Mouse (Mus musculus) urinary bladder, postnatal 10 days (tissue): Measurements from ENCODE around the gene Ptprd.
"Not testable (repeated sequence)": the region's sequence is repeated elsewhere in the genome, so short reads cannot be mapped to it uniquely, and the experiment has no call there.

Experiments used
- DNase-seq: peaks from one replicate; pipeline ENCODE4 v3.0.0; 2022; ENCODE audit warnings: low spot score

Gene Ptprd

DNA sequence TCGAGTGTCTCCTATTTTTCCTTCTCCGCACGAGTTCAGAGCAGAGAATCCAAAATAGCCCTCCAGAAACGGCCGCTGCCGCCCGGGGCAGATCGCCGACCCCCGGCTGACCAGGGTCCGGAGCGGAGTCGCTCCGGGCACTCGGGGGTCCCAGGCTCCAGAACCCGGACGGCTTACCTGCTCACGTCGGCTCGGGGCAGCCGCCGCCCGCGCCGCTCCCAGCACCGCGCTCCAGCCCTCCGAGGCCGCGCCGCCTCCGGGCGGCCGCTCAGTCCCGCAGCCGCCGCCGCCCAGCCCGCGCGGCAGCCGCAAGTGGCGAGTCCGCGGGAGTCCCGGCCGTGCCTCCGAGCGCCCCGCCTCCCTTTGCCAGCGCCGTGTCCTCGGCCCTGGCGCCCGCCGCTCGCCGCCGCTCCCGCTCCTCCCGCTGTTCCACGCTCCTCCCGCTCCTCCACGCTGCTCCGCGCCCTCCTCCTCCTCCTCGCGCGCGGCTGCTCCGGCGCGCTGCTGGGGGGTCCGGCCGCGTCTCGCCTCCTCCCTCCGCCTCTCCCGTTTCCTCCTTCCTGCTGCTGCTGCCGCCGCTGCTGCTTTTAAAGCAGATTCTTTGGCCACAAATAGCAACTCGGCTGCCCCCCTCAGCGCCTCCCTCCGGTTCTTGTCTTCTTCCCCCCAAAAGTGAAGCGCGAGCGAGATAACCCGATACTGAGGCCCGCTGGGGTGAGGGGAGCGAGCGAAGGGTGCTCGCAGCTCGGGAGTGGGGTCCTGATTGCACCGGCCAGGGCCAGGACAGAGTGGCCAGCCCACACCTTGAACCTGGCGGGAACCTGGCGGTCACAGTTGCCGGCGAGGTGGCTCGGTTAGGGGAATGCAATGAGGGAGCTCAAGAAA is 1762.1 kb downstream of the Ptprd start:
- DNase-seq, result peak; percentile 13

DNA sequence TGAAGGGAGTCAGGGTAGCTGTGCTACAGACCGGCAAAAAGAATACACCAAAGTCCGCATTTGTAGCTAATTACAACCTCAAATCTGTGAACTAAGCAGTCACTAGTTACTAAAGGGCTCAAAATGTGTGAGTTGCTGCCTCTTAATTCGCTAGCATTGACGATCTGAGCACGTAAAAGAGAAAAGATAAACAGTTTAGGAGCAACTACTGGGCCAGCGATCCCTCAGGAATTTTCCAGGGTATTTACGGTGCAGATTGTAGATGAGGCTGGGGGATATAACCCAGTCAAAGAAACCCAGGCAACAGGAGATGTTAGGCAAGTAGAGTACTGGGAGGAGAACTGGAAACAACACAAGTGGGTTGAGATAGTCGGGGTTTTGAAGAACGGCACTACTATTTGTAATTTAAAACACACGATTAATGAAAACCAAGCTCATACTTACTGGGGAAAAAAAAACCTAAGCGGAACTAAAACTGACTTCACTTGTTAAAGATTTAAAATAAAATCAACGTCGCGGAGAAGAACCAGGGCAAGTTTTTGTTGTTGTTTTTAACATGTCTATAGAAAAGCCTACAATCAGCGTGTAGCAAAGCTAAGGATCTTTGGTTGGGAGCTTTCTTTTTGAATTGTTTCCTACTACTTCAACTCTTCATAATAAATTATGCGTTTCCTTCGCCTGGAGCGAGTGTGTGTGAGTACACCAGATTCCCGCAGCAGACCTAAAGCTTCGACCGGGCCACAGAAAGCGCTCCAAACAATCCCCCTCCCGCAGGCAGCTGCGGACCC is 1762.9 kb downstream of the Ptprd start:
- DNase-seq, result no peak

DNA sequence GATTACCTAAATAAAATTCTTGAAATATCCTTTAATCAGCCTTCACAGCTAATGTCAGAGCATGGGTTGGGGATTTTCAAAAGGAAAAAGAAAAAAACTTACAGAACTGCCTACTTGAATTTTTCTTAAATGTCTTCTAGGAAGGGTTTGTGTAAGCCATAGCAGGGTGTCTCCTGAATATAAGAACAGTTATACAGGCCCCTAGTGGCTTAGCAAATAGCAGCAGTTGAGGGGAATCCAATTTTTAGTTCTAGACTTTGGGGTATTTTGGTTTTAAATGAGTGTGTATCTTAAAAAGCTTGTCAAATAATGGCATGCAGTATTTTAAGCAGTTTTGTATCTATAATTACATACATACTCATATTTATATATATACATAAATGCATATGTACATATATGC is 1764.4 kb downstream of the Ptprd start:
- DNase-seq, result no peak

DNA sequence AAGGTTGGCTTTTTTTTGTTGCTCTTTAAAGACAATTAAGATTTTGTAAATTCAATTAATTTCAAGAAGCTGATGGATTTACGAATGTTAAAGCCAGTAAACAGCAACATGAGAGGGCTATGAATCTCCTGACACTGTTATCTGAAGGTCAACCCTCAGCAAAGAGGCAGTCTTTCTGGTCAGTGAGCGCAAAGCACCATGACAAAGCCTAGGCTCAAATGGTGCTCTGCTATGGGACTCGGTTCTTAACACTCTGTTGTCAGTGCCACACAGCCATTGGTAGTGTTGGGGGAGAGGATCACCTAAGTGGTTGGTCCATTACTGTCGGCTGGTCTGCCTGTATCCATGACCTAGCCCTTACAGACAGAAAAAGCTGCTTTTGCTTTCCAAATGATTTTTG is 1767.0 kb downstream of the Ptprd start:
- no peak for DNase-seq

DNA sequence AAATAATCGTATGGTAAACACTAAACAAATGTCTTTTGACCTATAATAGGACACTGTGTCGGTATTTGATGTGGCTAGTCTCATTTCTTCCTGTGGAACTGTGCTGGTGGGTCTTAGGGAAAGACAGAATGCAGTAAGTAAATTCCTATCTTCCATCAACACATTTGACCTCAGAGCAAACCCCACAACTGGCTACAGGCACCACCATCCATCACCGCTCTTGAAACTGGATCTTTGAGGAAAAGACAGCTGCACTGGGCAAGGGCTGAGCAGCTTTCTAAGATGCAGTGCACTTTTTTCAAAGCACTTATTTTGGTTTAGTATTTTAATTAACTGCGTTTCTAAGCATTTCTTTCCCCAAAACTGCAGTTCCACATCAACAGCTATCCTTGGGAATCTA is 1768.2 kb downstream of the Ptprd start:
- no peak for DNase-seq

DNA sequence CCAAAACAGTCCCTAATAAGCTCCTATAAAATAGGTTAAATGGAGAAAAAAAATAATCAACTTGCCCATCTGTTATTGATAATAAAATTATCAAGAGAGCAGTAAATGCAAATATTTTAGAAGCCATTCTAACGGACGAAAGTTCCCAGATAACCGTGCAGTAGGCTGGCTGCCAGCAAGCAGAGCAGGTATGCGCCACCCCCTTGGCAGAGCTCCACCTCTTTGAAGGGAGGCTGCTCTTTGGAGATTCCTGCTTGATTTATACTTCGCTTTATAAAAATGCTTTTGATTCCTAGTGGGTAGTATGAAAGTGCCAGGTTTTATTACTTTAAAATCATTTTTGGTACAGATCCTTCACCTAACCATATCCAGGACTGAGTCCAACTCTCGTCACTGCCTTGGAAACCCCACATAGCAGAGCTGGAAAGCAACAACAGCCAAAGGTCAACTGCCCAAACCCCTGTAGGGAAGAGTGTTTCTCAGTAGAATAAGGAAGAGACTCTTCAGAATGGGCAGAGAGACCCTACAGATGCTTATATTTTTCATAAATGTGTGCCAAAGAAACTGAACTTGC is 1770.9 kb downstream of the Ptprd start:
- DNase-seq, result no peak

DNA sequence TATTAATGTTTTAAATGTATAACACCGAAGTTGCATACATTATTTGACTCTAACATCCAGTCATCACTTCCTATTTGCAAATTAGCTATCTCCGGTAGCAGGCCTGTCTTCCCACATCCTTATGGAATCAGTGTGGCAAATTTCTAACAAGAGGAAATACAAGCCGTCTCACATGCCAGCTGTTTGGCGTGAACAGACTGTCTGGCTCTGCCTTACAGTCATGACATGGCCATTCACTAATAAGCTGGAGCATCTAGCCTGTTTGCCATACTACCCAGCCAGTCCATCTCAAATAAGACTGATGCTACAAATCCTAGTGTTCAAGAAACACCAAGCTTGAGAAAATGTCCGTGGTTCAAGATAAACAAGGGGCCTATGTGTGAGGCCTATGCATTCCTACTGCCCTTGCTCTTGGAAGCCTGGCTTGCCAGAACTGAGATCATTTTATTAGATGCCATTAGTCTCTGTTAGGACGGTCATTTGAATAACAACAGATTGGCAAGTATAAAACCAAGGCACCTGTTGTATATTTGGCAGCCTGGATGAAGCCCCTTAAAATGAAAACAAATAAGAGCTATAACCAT is 1773.2 kb downstream of the Ptprd start:
- DNase-seq, result no peak

DNA sequence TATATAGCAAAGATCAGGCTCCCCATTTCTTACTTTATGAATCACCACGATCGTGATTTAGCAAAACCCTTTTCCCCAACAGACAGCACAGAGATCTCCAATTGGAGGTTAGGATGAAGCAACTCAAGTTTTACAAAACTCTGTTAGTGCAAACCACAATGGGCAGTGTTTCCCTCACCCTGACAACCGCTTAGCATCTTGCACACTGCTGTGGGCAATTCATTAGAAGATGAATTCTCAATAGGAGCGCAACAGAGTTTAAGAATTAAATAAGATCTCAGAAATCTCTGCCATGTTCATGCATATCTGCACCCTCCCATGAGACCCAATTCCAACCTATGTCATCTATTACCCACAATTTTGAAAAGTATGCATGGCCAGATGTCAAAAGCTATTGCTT is 1773.7 kb downstream of the Ptprd start:
- no peak for DNase-seq

DNA sequence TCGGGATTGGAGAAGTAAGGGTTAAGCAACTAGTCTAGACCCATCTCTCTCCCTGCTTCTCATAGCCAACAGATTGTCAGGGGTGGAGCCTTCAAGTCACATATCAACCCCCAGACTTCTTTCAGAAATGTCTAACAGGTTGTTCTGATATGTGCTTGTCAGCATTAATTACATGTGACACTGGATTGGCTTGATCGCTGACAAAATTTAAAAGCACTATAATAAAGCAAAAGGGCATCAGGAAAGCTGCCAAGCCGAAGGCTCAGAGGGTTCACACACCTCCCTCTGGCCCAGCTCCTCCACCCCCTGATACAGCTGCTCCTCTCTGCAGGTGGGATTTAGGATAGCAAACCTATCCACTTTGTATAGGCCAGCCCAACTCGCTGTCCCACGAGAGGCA is 1775.8 kb downstream of the Ptprd start:
- no peak for DNase-seq

DNA sequence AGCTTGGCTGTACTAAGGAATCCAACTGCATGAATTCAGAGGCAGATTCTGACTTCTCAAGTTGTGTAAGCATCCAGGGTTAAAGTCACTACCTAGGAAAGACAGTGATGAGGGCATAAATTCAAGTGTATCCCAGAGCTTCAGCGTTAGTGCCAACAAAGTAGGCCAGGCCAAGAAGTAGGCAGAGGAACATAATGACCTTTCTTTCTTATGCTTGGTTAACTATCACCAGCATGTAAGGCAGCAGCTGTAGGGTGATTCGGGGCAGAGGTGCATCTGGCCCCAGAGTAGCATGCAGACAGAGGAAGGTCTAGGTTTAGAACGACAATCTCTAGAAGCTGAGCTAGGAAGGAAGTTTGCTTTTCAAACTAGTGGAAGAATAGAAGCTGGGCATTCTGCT is 1782.0 kb downstream of the Ptprd start:
- no peak for DNase-seq

DNA sequence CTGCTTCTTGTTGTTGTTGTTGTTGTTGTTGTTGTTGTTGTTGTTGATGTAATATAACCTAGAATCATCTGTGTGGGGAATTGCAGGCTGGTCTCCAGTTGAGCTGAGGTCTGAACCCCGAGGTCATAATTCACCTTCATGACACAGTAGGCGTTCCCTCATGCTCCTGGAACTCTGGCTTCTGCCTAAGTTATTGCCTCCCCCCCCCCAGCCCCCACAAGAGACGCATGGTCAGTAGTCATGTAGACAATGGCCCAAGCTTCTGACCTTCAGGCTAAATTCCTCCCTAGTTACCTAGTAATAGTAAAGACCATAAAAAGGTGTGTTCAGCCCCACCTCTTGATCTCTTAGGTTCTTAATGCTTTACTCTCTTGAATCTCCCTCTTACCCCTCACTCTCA is 1784.7 kb downstream of the Ptprd start:
- not testable (repeated sequence) for DNase-seq

DNA sequence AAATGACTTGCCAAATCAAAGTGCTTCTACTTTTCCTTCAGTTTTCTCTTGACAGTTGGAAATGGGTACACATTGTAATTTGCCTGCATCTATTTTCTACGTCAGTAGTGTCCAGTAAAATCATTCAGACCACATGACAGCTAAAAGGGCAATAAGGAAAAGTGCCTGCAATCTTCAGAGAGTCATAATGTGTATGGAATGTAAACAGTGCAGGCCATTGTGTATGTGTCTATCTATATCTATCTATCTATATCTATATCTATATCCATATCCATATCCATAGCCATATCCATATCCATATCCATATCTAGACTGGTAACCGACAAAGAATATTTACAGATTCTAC is 1786.6 kb downstream of the Ptprd start:
- no peak for DNase-seq

DNA sequence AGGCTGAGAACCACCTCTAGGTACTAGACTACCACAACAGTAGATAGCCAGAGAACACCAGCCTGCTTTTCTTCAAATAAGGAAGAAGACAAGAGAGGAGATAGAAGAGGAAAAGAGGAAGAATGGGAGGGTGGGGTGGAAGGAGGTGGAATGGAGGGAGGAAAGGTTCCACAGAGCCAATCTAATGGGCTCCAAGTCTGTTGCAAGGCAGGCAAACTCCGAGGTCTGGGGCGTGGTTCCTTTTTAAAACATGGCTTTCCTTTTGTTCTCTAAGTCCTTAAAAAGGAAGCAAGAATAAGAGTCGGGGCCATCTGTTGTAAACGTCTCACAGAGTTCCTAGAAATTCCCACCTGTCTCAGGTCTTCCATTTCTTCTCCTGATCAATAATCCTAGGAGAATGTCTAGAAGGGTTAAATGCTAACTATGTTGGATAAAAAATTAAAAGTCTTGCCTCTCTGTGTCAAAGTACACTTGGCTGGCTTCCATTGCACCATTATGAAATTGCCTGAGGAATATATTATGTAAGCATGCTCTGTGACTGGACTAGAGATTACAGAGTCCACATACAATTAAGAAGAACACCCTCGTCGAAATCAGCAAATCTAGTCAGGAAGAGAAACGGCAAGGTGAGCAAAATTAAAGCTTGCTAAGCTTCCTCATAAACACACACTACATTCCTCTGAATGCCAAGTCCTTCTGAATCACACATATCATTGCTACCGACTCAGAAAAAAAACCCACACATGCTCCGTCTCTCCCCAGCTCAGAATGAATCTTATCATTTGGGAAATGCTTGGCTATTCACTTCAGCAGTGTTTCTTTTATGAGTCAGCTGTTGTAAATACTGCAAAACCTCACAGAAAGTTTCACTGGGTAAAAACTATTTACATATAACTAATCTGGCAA is 1787.2 kb downstream of the Ptprd start:
- DNase-seq, result no peak

DNA sequence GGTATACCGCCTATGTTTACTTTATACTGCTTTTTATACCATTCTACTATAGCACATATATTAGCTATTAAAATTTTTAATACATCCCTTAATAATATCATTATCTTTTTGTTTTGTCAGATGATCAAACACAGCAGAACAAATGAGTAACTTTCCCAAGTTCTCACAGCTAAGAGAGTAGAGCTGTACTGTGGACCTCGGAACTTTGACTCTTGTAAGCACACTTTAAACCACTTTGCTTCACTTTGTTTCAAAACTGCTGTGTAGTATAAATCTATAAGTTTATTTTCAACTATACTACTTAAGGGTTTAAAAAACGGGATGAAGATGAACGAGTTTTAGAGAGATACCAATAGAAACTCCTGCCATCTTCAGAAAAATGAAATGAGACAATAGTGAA is 1789.6 kb downstream of the Ptprd start:
- DNase-seq, result no peak

DNA sequence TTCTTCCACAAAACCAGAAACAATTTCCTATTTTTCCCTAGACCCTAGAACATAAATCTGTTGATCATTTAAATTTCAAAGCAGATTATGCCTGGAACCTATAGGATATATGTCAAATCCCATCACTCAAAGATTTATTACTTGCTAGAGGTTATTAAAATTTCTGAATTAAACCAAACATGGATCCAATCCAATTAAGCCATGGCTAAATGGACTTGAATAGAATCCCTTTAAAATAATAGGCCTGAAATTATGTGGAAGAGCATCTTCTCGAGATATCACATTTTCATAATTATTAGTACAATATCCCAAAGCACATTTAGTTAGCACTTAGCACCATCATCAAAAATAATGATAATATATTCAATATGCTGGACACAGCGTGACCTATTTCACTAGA is 1792.1 kb downstream of the Ptprd start:
- DNase-seq, result no peak

DNA sequence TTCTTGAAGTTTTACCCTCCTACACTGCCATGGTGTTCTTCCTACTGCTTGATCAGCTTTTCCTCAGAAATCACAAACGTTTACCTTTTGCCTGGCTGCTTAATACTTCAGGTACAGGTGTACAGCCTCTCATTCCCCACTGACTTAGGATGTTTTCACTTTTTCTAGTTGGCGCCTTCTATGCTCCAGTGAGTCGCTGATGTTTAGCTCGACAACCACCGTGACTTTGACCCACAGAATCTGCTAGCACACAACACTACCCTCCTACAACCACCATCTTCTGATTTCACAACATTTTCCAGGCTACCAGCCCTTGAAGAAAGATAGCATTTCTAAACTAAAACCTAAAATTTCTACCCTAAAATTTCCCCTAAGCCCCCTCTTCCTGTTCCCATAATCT is 1794.1 kb downstream of the Ptprd start:
- DNase-seq, result no peak

DNA sequence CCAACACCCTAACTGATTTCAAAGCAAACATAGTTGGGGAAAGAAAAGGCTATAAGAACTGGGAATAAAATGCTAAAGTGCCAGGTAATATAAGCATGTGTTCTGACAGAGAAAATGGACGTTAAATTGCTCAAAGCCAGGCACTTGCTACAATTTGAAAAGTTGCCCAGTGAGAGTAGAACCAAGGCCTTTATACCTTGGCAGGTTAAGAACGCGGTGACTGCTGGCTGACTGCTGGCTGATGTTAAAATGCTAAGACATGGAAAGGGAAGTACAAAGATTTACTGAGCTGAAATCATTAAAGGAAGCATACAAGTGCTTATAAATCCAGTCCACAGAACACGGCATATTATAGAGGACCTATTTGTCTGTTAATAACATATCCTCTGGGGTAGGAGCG is 1796.1 kb downstream of the Ptprd start:
- DNase-seq, result no peak

DNA sequence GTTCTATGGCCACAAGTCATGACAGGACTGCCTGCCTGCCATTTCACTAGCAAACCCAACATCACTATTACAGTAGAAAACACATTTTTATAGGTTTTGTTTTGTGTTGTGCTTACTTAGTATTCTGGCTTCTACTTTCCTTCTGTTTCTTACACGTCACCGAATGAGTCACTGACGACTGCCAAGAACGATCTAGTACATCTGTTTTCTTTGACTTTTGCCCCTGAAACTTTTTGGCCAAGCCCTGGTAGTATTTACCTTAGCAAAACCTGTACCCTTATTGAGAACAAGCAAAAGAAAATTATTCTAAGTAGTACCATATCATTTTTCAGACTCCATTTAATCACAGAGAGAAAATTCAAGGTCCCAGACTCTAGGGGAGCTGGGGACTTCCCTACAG is 1797.2 kb downstream of the Ptprd start:
- DNase-seq, result no peak

DNA sequence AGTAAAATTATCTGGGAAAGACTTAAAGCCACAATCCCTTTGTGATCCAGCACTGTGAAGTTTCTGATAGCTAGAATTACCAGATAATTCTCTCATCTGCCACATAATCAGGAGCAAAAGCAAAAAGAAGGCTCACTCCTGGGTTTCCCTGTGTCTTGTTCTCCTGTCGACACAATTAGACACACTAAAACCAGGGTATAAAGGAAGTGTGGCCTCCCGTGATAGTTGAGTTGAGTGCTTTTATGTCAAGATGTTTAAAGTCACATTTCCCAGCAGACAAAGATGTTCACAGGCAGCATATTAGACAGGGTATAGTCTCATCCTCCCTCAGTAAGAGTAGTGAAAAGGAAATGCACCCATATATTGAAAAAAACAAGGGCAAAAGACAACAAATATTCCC is 1801.7 kb downstream of the Ptprd start:
- no peak for DNase-seq

DNA sequence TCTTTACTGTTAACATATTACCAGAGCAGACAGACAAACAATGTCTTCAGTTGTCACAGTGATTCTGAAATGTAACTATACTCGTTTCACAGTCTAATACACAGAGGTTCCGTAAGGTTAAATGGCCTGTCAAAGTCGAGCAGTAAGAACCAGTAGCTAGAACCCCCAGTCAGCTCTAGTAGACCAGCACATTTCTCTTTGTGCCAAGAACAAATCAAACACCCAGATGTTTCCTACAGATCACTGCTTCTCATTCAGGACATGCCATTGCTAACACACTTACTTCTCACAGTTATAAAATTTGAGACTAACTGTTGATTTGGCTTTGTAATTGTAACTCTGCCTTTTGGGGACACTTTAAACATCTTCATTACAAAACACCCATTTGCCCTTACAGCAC is 1802.6 kb downstream of the Ptprd start:
- DNase-seq, result no peak

DNA sequence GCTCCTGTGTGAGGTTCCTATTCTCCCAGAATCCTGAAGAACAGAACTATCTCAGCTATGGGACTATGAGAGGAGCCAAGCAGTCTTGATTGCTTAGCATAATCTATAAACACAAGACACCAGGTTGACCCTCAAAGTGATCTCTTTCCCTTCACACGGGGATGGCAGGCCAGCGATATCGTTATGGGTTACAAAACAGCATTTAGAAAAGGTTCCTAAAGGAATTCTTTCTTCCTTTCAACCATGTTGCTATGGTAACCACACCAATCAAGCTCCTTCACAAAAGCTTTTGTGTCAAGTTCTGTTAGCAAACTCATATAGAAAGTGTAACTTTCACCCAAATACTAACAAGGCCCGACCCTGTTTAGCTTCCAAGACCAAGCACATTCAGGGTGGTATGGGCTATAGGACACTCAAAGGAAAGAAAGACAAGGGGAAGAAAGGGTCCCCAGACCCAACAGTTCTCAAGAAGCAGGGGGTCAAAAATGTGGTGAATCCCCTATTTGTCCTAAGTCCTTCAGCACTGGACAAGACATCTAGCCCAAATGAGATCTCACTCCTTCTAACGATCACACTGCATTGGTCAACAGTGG is 1805.8 kb downstream of the Ptprd start:
- DNase-seq, result no peak
